Mouse (Mus musculus): Measurements from ENCODE around the gene Ubxn2a. TPM values are rescaled to one million over a fixed set of nuclear protein-coding genes. Genes with fewer than 3 reads are reported as not detected.
A peak's percentile ranks its signal among the peaks of the same experiment; 100 is the strongest.
"Not testable (repeated sequence)": the region's sequence is repeated elsewhere in the genome, so short reads cannot be mapped to it uniquely, and the experiment has no call there.

Gene Ubxn2a
- polyA plus RNA-seq, 1 experiment = not detected

DNA sequence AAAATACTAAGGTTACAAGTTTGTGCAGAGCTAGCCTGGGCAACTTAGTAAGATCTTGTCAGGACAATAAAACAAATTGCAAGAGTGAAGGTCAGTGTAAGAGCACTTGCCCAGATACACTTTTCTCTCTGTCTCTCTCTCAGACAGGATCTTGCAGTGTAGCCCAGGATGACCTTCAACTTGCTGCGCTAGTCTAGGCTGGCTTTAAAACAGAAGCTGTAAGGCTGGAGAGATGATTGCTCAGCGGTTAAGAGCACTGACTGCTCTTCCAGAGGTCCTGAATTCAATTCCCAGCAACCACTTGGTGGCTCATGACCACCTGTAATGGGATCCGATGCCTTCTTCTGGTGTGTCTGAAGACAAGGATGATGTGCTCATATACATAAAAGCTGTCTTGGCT lies 7.4 kb upstream of the Ubxn2a start:
- 87% methylated on average over 3 of the region's 3 CpGs for WGBS
- Histone ChIP-seq H3K4me1 (ENCODE audit: control insufficient read depth, insufficient read depth, low read length) (peaks cover 2% of the 10 kb centered on the region), H3K4me3 (ENCODE audit: insufficient read depth, low read depth, low read length) (no peak overlapping the region), H3K27ac (ENCODE audit: insufficient read depth, low read depth, low read length) (no peak overlapping the region)
- TF ChIP-seq CTCF (IDR thresholded peaks at IDR 0.05; ENCODE audit: insufficient read depth, low read depth, low read length) = no peak

DNA sequence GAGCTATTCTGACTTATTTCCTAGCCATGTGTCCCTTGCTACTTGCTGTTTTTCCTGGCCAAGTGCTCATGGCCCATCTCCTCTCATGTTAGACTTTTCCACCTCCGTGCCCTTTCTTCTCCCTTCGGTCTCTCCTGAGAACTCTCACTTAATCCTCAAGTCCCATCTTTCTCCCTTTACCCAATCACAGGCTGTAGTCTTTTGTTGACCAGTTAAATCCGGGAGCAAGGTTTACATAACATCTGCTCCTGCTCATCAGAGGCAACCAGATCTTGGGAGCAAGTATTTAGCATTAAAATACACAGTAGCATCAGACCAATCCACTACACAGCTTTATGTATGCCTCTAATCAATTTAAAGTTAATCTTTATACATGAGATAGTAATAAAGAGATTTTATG lies 6.9 kb upstream of the Ubxn2a start:
- Histone ChIP-seq H3K4me3 (ENCODE audit: insufficient read depth, low read depth, low read length) (no peak overlapping the region), H3K4me1 (ENCODE audit: control insufficient read depth, insufficient read depth, low read length) (peaks cover under 1% of the 10 kb centered on the region), H3K27ac (ENCODE audit: insufficient read depth, low read depth, low read length) (no peak overlapping the region)
- 61% methylated on average over 3 of the region's 3 CpGs for WGBS
- TF ChIP-seq POLR2A (IDR thresholded peaks at IDR 0.05; ENCODE audit: insufficient read depth, low read depth, low read length) = no peak
- no peak for TF ChIP-seq CTCF (IDR thresholded peaks at IDR 0.05; ENCODE audit: insufficient read depth, low read depth, low read length)

DNA sequence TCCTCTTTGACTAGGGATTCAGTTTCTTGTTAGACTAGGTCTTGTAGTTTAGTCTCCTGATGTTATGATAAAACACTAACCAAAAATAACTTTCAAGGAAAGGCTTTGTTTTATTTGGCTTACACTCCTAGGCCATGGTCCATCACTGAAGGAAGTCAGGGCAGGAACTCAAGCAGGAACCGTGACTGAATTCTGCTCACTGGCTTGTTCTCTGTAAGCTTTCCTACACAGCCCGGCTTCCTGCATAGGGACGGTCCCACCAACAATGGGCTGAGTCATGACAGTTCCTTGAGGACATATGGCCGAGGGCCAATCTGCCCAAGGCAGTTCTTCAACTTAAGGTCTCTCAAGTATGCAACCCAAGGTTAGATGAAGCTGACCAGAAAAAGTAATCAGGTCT lies 4.2 kb upstream of the Ubxn2a start:
- Histone ChIP-seq H3K4me3 (ENCODE audit: insufficient read depth, low read depth, low read length) (no peak overlapping the region), H3K4me1 (ENCODE audit: control insufficient read depth, insufficient read depth, low read length) (no peaks in the 10 kb centered on the region), H3K27ac (ENCODE audit: insufficient read depth, low read depth, low read length) (no peak overlapping the region)
- TF ChIP-seq CTCF (IDR thresholded peaks at IDR 0.05; ENCODE audit: insufficient read depth, low read depth, low read length) (no peak), POLR2A (IDR thresholded peaks at IDR 0.05; ENCODE audit: insufficient read depth, low read depth, low read length) (no peak)
- 64% methylated on average over 4 of the region's 4 CpGs for WGBS

- not testable (repeated sequence) for H3K4me3 ChIP-seq (ENCODE audit: insufficient read depth, low read depth, low read length); H3K27ac ChIP-seq (ENCODE audit: insufficient read depth, low read depth, low read length); H3K4me1 ChIP-seq (ENCODE audit: control insufficient read depth, insufficient read depth, low read length)
- 98% methylated on average over 1 of the region's 1 CpGs for WGBS
These were observed 3.0 kb upstream of the Ubxn2a start for GRCm38 (mm10) chr12:4910496-4910895.

DNA sequence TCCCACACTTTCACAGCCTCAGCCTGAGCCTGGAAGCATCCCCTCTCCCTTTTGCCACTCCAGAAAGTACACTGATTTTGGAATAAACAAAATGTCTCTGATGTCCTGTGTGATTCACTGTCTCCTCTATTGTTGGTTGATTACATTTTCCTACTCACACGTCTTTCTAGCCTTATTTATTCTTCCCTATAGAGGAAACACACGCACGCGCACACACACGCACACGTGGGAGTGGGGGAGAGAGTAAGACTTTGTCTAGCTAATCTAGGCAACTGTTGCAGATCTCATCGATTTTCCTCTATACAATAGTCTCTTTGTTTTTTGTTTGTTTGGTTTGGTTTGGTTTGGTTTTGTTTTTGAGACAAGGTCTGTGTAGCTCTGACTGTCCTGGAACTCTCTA lies 886 bp upstream of the Ubxn2a start:
- Histone ChIP-seq H3K4me3 (ENCODE audit: insufficient read depth, low read depth, low read length) (no peak overlapping the region), H3K27ac (ENCODE audit: insufficient read depth, low read depth, low read length) (no peak overlapping the region), H3K4me1 (ENCODE audit: control insufficient read depth, insufficient read depth, low read length) (no peaks in the 10 kb centered on the region)
- TF ChIP-seq POLR2A (IDR thresholded peaks at IDR 0.05; ENCODE audit: insufficient read depth, low read depth, low read length) (no peak), CTCF (IDR thresholded peaks at IDR 0.05; ENCODE audit: insufficient read depth, low read depth, low read length) (no peak)
- WGBS = 85% methylated on average over 7 of the region's 7 CpGs

DNA sequence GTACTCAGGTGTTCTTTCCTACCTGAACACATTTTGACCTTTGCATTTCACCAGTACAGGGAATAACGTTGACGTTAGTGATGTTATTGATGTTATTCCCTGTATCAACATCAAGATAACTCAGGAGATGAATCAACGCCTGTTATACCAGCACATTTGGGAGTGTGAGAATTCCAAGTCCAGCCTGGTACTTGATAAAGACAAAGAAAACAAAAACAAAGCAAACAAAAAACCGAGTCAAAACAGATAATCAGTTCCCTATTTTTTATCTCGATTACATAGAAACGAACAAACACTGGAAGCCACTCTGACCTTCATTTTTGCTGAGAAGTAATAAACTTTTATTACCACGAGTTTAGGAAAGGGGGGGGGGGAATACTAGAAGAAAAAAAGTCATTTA lies 1.0 kb downstream of the Ubxn2a start:
- TF ChIP-seq POLR2A (IDR thresholded peaks at IDR 0.05; ENCODE audit: insufficient read depth, low read depth, low read length) (no peak), CTCF (IDR thresholded peaks at IDR 0.05; ENCODE audit: insufficient read depth, low read depth, low read length) (no peak)
- Histone ChIP-seq H3K27ac (ENCODE audit: insufficient read depth, low read depth, low read length) (no peak overlapping the region), H3K4me1 (ENCODE audit: control insufficient read depth, insufficient read depth, low read length) (no peaks in the 10 kb centered on the region), H3K4me3 (ENCODE audit: insufficient read depth, low read depth, low read length) (peak overlapping the region; percentile 85; the same call in 1 of the 2 replicates)
- 36% methylated on average over 7 of the region's 7 CpGs for WGBS

DNA sequence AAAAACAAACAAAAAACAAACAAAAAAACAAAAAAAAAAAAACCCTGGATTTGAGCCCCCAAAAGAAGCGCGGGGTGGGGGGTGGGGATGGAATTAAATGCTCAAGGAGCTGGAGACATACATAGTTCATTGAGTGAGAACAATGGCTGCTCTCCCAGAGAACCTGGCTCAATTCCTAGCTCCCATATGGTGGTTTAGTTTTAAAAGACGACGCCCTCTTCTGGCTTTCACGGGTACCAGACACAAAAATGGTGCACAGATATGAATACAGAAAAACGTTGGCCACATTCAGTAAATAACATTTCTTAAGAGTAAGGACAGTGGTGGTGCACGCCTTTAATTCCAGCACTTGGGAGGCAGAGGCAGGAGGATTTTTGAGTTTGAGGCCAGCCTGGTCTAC lies 1.6 kb downstream of the Ubxn2a start:
- WGBS = 66% methylated on average over 7 of the region's 7 CpGs
- H3K4me3 ChIP-seq (ENCODE audit: insufficient read depth, low read depth, low read length) = no peak overlapping the region
- no peaks in the 10 kb centered on the region for H3K4me1 ChIP-seq (ENCODE audit: control insufficient read depth, insufficient read depth, low read length)
- no peak for TF ChIP-seq POLR2A (IDR thresholded peaks at IDR 0.05; ENCODE audit: insufficient read depth, low read depth, low read length)
- TF ChIP-seq CTCF (IDR thresholded peaks at IDR 0.05; ENCODE audit: insufficient read depth, low read depth, low read length) = no peak
- H3K27ac ChIP-seq (ENCODE audit: insufficient read depth, low read depth, low read length) = no peak overlapping the region

- 95% methylated on average over 5 of the region's 5 CpGs for WGBS
- no peak for TF ChIP-seq CTCF (IDR thresholded peaks at IDR 0.05; ENCODE audit: insufficient read depth, low read depth, low read length)
- Histone ChIP-seq H3K4me1 (ENCODE audit: control insufficient read depth, insufficient read depth, low read length) (no peaks in the 10 kb centered on the region), H3K4me3 (ENCODE audit: insufficient read depth, low read depth, low read length) (no peak overlapping the region), H3K27ac (ENCODE audit: insufficient read depth, low read depth, low read length) (no peak overlapping the region)
These were observed 9.5 kb downstream of the Ubxn2a start for GRCm38 (mm10) chr12:4898024-4898423.

- WGBS = 91% methylated on average over 1 of the region's 1 CpGs
- no peak for TF ChIP-seq CTCF (IDR thresholded peaks at IDR 0.05; ENCODE audit: insufficient read depth, low read depth, low read length)
- TF ChIP-seq POLR2A (IDR thresholded peaks at IDR 0.05; ENCODE audit: insufficient read depth, low read depth, low read length) = no peak
- no peak overlapping the region for H3K4me3 ChIP-seq (ENCODE audit: insufficient read depth, low read depth, low read length)
These were observed 17.6 kb downstream of the Ubxn2a start for GRCm38 (mm10) chr12:4889891-4890290.

GRCm38 (mm10) chr12:4889251-4889650 lies 18.3 kb downstream of the Ubxn2a start:
- H3K4me3 ChIP-seq (ENCODE audit: insufficient read depth, low read depth, low read length) = no peak overlapping the region
- 98% methylated on average over 2 of the region's 2 CpGs for WGBS
- TF ChIP-seq POLR2A (IDR thresholded peaks at IDR 0.05; ENCODE audit: insufficient read depth, low read depth, low read length) (no peak), CTCF (IDR thresholded peaks at IDR 0.05; ENCODE audit: insufficient read depth, low read depth, low read length) (no peak)
- no peaks in the 10 kb centered on the region for H3K4me1 ChIP-seq (ENCODE audit: control insufficient read depth, insufficient read depth, low read length)
- no peak overlapping the region for H3K27ac ChIP-seq (ENCODE audit: insufficient read depth, low read depth, low read length)

More at GRCm38 (mm10) chr12:4889891-4890290, 17.6 kb downstream of the Ubxn2a start:
- no peaks in the 10 kb centered on the region for H3K4me1 ChIP-seq (ENCODE audit: control insufficient read depth, insufficient read depth, low read length)
- H3K27ac ChIP-seq (ENCODE audit: insufficient read depth, low read depth, low read length) = no peak overlapping the region
